Mouse (Mus musculus) E14TG2a.4 (cell line): ENCODE data around the gene 1700029I15Rik.
"Not testable (repeated sequence)": the region's sequence is repeated elsewhere in the genome, so short reads cannot be mapped to it uniquely, and the experiment has no call there.

Experiments used
- H3K27me3 ChIP-seq: 2 replicates; pipeline ENCODE4 v1.6.1; 2014; ENCODE audit warnings: low read length, control low read depth; ENCODE audit not compliant: insufficient read depth
- H3K36me3 ChIP-seq: 2 replicates; pipeline ENCODE4 v1.6.1; 2014; ENCODE audit warnings: low read length, control low read depth; ENCODE audit not compliant: insufficient read depth
- H3K4me1 ChIP-seq: replicated peaks from 2 replicates; pipeline ENCODE4 v1.6.1; 2014; ENCODE audit warnings: low read depth, low read length, control low read depth
- H3K4me3 ChIP-seq: replicated peaks from 2 replicates; pipeline ENCODE4 v1.5.1; 2014; ENCODE audit warnings: mild to moderate bottlenecking, low read length
- H3K9me3 ChIP-seq: 2 replicates; pipeline ENCODE4 v1.6.1; 2014; ENCODE audit warnings: low read length, control low read depth
- CTCF ChIP-seq: conservative IDR thresholded peaks from 2 replicates; pipeline ENCODE4 v1.5.1; 2014; ENCODE audit warnings: low read length
- NANOG ChIP-seq: IDR thresholded peaks from 2 replicates; pipeline ENCODE4 v1.6.1; 2014; ENCODE audit warnings: borderline replicate concordance, low read length, mixed read lengths
- POU5F1 ChIP-seq: IDR thresholded peaks from 2 replicates; pipeline ENCODE4 v1.6.1; 2014; ENCODE audit warnings: low read length, borderline replicate concordance

1700029I15Rik gene

GRCm38 (mm10) chr2:92392318-92393264, 10.3 kb downstream of the 1700029I15Rik start:
- TF ChIP-seq POU5F1 (no peak), CTCF (no peak), NANOG (no peak)
- H3K4me3 ChIP-seq = peak overlapping the region; percentile 61
- H3K4me1 ChIP-seq = peaks cover 40% of the 10 kb centered on the region
- H3K9me3 ChIP-seq = no peaks in the 10 kb centered on the region
- no peaks in the 10 kb centered on the region; the same call in 1 of the 2 replicates for H3K36me3 ChIP-seq
- H3K27me3 ChIP-seq = peaks cover 35% of the 10 kb centered on the region

DNA sequence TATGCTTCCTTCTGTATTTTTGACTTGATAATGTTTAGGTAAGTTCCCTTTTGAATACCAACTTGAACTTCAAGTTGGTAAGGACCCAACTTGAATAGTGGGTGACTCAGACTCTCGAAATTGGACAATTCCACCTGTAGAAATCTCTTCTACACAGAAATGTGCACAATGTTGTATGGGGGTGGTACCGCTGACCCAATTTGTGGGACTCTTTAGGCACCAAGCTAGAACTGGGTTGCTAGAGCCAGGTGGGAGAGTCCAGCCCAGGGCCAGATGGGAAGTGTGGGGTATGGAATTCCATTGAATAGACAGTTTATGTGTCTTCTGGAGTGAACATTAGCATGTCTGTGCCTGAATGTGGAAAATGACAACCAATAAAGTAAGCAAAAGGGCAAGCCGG, 13.2 kb downstream of the 1700029I15Rik start:
- Histone ChIP-seq H3K27me3 (peaks cover 29% of the 10 kb centered on the region), H3K4me1 (peaks cover 33% of the 10 kb centered on the region), H3K36me3 (no peaks in the 10 kb centered on the region), H3K9me3 (no peaks in the 10 kb centered on the region), H3K4me3 (no peak overlapping the region)
- TF ChIP-seq POU5F1 (no peak), CTCF (no peak), NANOG (no peak)

- no peaks in the 10 kb centered on the region for H3K9me3 ChIP-seq
- no peak overlapping the region for H3K4me3 ChIP-seq
- peaks cover 28% of the 10 kb centered on the region for H3K27me3 ChIP-seq
- peaks cover 27% of the 10 kb centered on the region for H3K4me1 ChIP-seq
- no peak for TF ChIP-seq NANOG
- no peak for TF ChIP-seq POU5F1
- no peak for TF ChIP-seq CTCF
- H3K36me3 ChIP-seq = no peaks in the 10 kb centered on the region
Measured at GRCm38 (mm10) chr2:92397436-92397835, 15.1 kb downstream of the 1700029I15Rik start.

GRCm38 (mm10) chr2:92399877-92400276, 17.5 kb downstream of the 1700029I15Rik start:
- not testable (repeated sequence) for H3K9me3 ChIP-seq, H3K27me3 ChIP-seq, H3K4me3 ChIP-seq
- peaks cover 21% of the 10 kb centered on the region for H3K4me1 ChIP-seq
- peaks cover 19% of the 10 kb centered on the region for H3K36me3 ChIP-seq

- peaks cover 27% of the 10 kb centered on the region for H3K36me3 ChIP-seq
- H3K4me1 ChIP-seq = peaks cover 21% of the 10 kb centered on the region
- H3K4me3 ChIP-seq = peak overlapping the region; percentile 89
- no peaks in the 10 kb centered on the region for H3K9me3 ChIP-seq
- peaks cover 10% of the 10 kb centered on the region for H3K27me3 ChIP-seq
- TF ChIP-seq POU5F1 = no peak
- TF ChIP-seq NANOG = no peak
- TF ChIP-seq CTCF = no peak
Measured at GRCm38 (mm10) chr2:92400682-92401081, 18.3 kb downstream of the 1700029I15Rik start.

DNA sequence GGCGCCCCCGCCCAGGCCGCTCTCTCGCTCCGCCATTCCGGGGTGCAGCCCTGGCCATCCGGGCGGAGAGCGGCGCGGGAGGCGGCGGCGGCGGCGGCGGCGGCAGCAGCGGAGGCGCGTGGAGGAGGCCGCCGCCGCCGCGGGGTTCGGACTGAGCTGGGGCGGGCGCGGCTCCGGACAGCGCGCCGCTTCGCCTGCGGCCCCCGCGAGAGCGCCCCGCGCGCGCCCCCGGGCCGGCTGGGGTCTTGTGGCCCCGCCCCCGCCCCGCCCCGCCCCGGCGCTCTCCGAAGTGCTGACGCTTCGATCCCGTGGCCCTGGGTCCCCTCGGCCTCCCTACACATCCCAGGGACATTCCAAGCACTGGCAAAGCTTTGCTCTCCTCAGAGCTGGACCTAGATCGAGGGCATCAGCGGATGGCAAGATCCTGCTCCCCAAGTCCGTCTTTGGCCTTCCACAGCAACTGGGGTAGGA, 18.8 kb downstream of the 1700029I15Rik start, which contains the start of gene Mapk8ip1:
Gene Mapk8ip1, minus strand, starts transcription at position 173 of the 471 bp plus-strand sequence.
- H3K27me3 ChIP-seq = peaks cover 10% of the 10 kb centered on the region
- H3K4me3 ChIP-seq = peak within 1 kb of the TSS; percentile 89
- peaks cover 32% of the 10 kb centered on the region for H3K36me3 ChIP-seq
- peaks cover 21% of the 10 kb centered on the region for H3K4me1 ChIP-seq
- TF ChIP-seq POU5F1 (no peak), NANOG (no peak), CTCF (no peak)
- H3K9me3 ChIP-seq = no peaks in the 10 kb centered on the region

DNA sequence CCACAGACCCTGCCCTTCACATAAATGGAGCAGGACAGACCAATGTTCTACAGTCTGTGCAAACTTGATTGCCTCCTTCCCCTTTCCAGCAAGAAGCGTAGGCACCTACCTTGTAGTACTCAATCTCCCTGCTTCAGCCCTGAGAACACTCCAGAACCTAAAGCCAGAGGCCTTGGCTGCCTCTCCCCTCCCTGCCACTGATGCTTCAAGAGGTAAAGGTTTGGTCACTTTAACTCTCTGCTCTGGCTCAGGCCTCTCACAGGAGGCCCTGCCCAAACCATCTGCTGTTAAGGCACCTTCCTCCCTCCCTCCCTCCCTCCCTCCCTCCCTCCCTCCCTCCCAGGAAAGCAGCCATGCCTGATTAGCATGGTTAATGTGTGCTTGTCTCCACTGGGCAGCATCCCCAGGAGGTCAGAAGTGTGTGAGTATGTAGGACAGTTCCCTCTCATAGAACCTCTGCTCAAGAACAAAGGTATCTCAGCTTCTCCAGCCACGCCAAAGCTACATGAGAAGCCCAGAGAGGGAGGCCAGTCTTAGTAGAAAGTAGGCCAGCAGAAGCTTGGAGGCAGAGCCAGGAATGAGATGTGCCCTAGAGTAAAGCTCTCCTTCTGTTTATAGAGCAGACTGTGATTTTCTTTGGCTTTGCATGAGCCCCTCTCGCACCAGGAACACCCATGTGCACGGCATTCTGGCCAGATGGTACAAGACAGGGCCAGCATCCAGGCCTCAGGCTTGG, 20.4 kb downstream of the 1700029I15Rik start:
- peaks cover 10% of the 10 kb centered on the region for H3K27me3 ChIP-seq
- no peak for TF ChIP-seq POU5F1
- TF ChIP-seq CTCF = no peak
- TF ChIP-seq NANOG = no peak
- peaks cover 48% of the 10 kb centered on the region for H3K36me3 ChIP-seq
- peaks cover 21% of the 10 kb centered on the region for H3K4me1 ChIP-seq
- H3K9me3 ChIP-seq = no peaks in the 10 kb centered on the region
- H3K4me3 ChIP-seq = no peak overlapping the region

DNA sequence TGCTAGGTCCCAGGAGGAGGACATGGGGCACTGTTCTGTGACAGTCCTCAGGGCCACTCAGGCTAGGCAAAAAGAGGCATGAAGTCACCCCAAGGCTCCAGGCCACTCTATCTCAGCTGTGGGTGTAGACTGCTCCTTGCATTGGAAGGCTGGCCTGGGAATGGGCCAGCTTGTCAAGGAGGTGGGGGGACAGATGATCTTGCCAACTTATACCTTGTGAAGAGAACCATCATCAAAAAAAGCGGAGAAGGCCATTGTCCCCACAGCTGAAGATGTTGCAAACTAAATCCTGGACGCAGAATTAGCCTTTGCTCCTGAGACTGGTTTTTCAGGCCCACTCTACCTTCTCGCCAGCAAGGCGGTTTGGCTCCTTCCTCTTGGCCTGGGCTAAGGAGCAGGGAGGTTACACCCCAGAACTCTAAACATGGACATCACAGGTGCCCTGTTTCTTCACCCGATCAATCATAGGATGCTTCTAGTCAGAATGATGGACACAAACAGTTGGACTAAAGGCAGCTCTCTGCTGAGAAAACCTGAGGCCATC, 21.5 kb downstream of the 1700029I15Rik start:
- peaks cover 59% of the 10 kb centered on the region for H3K36me3 ChIP-seq
- H3K27me3 ChIP-seq = peaks cover 10% of the 10 kb centered on the region
- H3K4me3 ChIP-seq = no peak overlapping the region
- no peak for TF ChIP-seq POU5F1
- TF ChIP-seq CTCF = no peak
- no peak for TF ChIP-seq NANOG
- peaks cover 23% of the 10 kb centered on the region for H3K4me1 ChIP-seq
- H3K9me3 ChIP-seq = no peaks in the 10 kb centered on the region
